Comparison of ENCODE assay signal across 12 mouse cellular contexts in the genomic region with DNA sequence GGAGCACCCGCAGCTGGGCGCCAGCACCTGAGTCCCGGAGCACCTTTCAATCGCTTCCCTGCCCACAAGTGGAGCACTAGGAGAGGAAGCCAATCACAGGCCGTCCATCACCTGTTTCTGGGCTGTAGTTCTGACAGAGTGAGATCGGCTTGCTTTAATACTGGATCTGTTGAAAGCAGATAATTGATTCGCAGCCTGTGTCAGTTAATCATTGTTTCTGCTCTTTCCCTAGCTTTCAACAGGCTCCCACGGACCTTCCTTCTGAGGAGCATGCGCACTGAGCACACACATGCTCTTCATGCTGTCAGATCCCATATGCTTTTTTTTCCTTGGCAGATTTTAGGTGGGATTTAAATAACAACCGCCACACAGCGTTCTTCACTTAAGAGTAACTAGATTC.
DNase-seq lines count a peak whose midpoint lies in the region; ATAC-seq and TF ChIP-seq lines count a peak whose summit lies in the region.
"Had no signal": no experiment of that assay in that cellular context is flagged by ENCODE, and none has a peak within 500 bp of the region (broad histone marks: within the 10 kb centered on the region; RNA-seq: fewer than 3 reads in every experiment).

No protein-coding gene starts in this region.

- peak overlapping the region; percentile 79 for H3K27ac ChIP-seq in forebrain, postnatal 0 days (ENCODE audit: low read depth, low read length)
- no peak overlapping the region for H3K27ac ChIP-seq in midbrain, embryonic 13.5 days
- H3K27ac ChIP-seq: liver, embryonic 14.5 days; neural tube, embryonic 13.5 days had no signal

- WGBS in forebrain, postnatal 0 days = 49% methylated on average over 11 of the region's 11 CpGs
- 62% methylated on average over 11 of the region's 11 CpGs for WGBS in midbrain, embryonic 13.5 days

- H3K4me1 ChIP-seq in forebrain, postnatal 0 days (ENCODE audit: insufficient read depth) = peaks cover 14% of the 10 kb centered on the region
- peaks cover 14% of the 10 kb centered on the region for H3K4me1 ChIP-seq in midbrain, embryonic 13.5 days (replicated peaks)

- H3K36me3 ChIP-seq in forebrain, postnatal 0 days (ENCODE audit: insufficient read depth) = no peaks in the 10 kb centered on the region
- no peaks in the 10 kb centered on the region for H3K36me3 ChIP-seq in midbrain, embryonic 13.5 days
- H3K36me3 ChIP-seq: neural tube, embryonic 13.5 days had no signal

- H3K9me3 ChIP-seq in forebrain, postnatal 0 days (ENCODE audit: low read length) = no peaks in the 10 kb centered on the region
- no peaks in the 10 kb centered on the region for H3K9me3 ChIP-seq in midbrain, embryonic 13.5 days
- H3K9me3 ChIP-seq: neural tube, embryonic 13.5 days had no signal

- ATAC-seq in frontal cortex, adult (ENCODE audit: low TSS enrichment) = peak; percentile 79
- peak; percentile 78 for ATAC-seq in forebrain, postnatal 0 days
- ATAC-seq in midbrain, embryonic 13.5 days = no peak; the same call in 1 of the 2 replicates
- ATAC-seq: CD4-positive, CD25-positive, alpha-beta regulatory T cell, adult 4 months had no signal

- no peak for DNase-seq in frontal cortex, postnatal 25 days (ENCODE audit: low spot score in 2 of 2)
- DNase-seq in forebrain, postnatal 0 days = peak; percentile 84
- DNase-seq in kidney, postnatal 25 days = peak; percentile 9 to 45
- no peak for DNase-seq in spleen, adult 12 weeks (ENCODE audit: low spot score)
- no peak for DNase-seq in lung, postnatal 10 days
- no peak for DNase-seq in heart, adult 18-20 months
- DNase-seq: thymus, postnatal 4 days had no signal

- H3K9ac ChIP-seq in forebrain, postnatal 0 days = no peak overlapping the region
- H3K9ac ChIP-seq in midbrain, embryonic 13.5 days (replicated peaks) = no peak overlapping the region
- H3K9ac ChIP-seq: liver, embryonic 14.5 days; neural tube, embryonic 13.5 days had no signal

- no peak overlapping the region for H3K4me3 ChIP-seq in forebrain, postnatal 0 days (ENCODE audit: low read depth, low read length)
- no peak overlapping the region for H3K4me3 ChIP-seq in midbrain, embryonic 13.5 days (replicated peaks)
- H3K4me3 ChIP-seq: neural tube, embryonic 13.5 days had no signal

- no peaks in the 10 kb centered on the region for H3K27me3 ChIP-seq in forebrain, postnatal 0 days (ENCODE audit: insufficient read depth, low read length)
- H3K27me3 ChIP-seq in midbrain, embryonic 13.5 days = no peaks in the 10 kb centered on the region
- H3K27me3 ChIP-seq: neural tube, embryonic 13.5 days had no signal

- no peak for TF ChIP-seq CTCF in forebrain, postnatal 0 days (IDR thresholded peaks at IDR 0.05; ENCODE audit: low read depth)

- H3K4me2 ChIP-seq in forebrain, postnatal 0 days (ENCODE audit: low read depth) = peak overlapping the region; percentile 36; the same call in 1 of the 2 replicates
- H3K4me2 ChIP-seq in midbrain, embryonic 13.5 days (replicated peaks) = peak overlapping the region; percentile 22; the same call in 1 of the 2 replicates
- H3K4me2 ChIP-seq: neural tube, embryonic 13.5 days had no signal

Comparison
In these comparisons a context has a peak if more than half of its experiments do, and no peak if none do; other contexts are left out.
1. DNase-seq: peak in forebrain, postnatal 0 days (single experiment) and kidney, postnatal 25 days (2 of 2); none in frontal cortex, postnatal 25 days (0 of 2), spleen, adult 12 weeks (single experiment), lung, postnatal 10 days (single experiment) and heart, adult 18-20 months (0 of 2).